Mouse (Mus musculus) bone marrow, adult 2 months (tissue): ENCODE measurements around the gene Slc17a7.

Experiments used
- CTCF ChIP-seq: fragments of 200-500 bp; IDR thresholded peaks from 2 replicates; pipeline ENCODE4 v1.5.1; 2011; ENCODE audit warnings: low read length, control low read depth; ENCODE audit not compliant: control insufficient read depth, insufficient read depth
- POLR2A ChIP-seq: fragments of 200-500 bp; IDR thresholded peaks from 2 replicates; pipeline ENCODE4 v1.6.1; 2011; ENCODE audit warnings: low read depth, mild to moderate bottlenecking, control low read depth, low read length, borderline replicate concordance; ENCODE audit not compliant: control insufficient read depth

GRCm38 (mm10) chr7:45176356-45176755, 12.6 kb downstream of the Slc17a7 start:
- TF ChIP-seq POLR2A: no peak
- no peak for TF ChIP-seq CTCF
